Mouse (Mus musculus): ENCODE results near the gene Coq8a.

The Coq8a gene

DNA sequence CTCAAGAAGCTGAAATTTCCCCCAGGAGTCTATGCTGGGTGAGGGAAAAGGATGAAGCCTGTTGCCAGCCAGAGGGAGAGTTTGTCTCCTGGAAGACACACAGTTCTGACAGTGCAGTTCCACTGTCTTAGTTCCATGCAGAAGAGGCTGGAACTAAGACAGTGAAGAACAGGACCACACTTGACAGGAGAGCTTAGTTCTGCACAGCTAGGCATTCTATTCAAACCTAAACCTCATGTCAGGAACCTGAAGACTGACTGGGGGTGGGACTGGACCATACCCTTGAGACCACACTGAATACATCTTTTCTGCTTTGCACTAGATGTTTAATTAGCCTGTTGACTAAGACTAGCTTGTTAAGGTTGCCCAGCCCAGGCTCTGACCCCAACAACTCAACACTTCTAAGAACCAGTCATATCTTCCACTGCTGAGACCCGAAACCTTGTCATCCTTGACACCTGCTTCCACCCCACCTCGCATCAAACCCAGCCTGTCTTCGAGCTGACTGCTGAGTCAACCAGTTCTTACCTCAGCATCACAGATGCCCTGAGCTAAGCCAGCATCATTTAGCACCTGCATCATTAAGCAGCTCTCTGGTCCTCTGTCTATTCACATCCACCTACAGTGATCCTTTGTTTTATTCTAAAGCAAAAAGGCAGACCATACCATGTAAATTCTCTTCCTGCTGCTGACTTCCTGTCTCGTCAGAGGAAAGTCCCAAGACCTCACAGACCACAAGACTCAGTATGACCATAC is at the start of gene Coq8a:
Gene Coq8a (minus strand): TSS at position 644 of the 756 bp plus-strand sequence.
- DNase-seq (ENCODE audit: low spot score), result no peak

GRCm38 (mm10) chr1:180248593-180249146 is 49.3 kb upstream of the Coq8a start:
- no peak for DNase-seq (ENCODE audit: low spot score)

DNA sequence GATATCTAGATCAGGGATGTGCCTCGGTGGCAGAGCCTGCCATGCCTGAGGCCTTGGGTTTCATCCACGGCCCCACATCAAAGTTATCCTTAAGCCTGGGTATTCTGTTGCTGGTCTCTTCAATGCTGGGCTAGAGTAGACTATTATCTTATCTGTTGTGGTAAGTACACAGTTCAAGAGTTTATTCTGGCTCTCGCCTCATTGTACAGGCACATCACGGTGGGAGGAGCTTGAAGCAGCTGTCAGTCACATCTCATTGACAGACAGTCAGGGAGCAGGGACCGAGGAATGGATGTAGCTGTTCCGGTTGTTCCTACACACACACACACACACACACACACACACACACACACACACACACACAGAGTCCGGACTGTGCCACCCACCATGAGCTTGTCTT is 48.5 kb upstream of the Coq8a start:
- DNase-seq (ENCODE audit: low spot score), result no peak

GRCm38 (mm10) chr1:180245741-180246507 is 46.5 kb upstream of the Coq8a start:
- DNase-seq (ENCODE audit: low spot score), result no peak

- DNase-seq (ENCODE audit: low spot score), result no peak
Observed at GRCm38 (mm10) chr1:180231729-180232128, 32.3 kb upstream of the Coq8a start.

GRCm38 (mm10) chr1:180230580-180230979 is 31.2 kb upstream of the Coq8a start:
- no peak for DNase-seq (ENCODE audit: low spot score)

GRCm38 (mm10) chr1:180229906-180230305 is 30.5 kb upstream of the Coq8a start:
- no peak for DNase-seq (ENCODE audit: low spot score)

- no peak for DNase-seq (ENCODE audit: low spot score)
Observed at GRCm38 (mm10) chr1:180228854-180229253, 29.5 kb upstream of the Coq8a start.

- DNase-seq (ENCODE audit: low spot score), result no peak
Observed at GRCm38 (mm10) chr1:180226766-180227165, 27.4 kb upstream of the Coq8a start.

DNA sequence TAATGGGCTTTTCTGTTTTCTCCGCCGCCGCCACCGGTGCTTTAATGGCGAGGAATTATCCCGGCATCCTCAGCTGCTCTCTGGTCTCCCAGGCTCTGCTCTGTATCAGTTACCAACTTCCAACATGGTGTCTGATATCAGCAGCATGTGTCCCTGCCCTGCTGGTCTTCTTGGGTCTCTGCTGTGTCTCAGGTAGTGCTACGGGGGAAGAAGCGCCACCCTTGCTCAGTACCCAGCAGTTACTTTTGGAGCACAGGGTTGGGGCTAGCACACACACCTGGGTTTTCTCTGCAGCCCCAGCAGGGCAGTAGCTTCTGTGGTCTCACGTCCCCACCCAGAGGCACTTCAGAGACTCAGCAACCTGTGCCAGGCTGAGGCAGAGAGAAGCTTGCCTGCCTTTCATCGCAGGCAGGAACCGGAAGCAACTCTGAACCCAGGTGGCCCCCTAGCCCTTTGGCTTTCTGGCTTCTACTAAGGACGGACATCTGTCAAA is 26.9 kb upstream of the Coq8a start:
- no peak for DNase-seq (ENCODE audit: low spot score)

DNA sequence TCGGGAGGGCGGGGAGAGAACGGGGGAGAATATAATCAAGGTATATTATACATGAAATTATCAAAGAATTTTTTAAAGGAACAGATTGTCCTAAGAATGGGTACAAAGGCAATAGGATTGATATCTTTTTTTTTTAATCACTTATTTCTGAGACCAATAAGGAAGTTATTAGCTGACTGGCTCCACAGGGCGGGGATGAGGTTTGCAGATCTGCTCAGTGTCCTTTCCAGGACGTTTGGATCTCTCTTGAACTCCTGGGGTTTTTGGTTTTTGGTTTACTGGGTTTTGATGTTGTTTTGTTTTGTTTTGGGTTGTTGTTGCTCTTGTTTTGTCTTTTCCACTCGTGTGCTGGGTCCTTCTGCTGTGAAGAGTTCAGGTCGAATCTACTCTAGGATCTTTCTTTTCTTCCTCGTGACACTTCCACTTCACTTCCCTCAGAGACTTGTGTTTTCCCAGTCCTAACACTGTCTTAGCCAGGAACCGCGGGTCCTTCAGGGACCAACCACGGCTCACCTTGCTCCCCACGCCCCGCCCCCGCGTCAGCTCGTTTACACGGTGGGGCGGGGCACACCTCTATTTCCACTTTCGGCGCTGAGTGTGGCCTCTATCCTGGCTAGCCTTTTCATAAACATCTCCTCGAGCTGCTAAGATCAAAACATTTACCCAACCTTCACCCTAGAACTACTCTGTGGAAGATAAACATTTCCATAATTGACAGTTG is 26.3 kb upstream of the Coq8a start:
- no peak for DNase-seq (ENCODE audit: low spot score)

- DNase-seq (ENCODE audit: low spot score), result no peak
Observed at GRCm38 (mm10) chr1:180222007-180222406, 22.6 kb upstream of the Coq8a start.

DNA sequence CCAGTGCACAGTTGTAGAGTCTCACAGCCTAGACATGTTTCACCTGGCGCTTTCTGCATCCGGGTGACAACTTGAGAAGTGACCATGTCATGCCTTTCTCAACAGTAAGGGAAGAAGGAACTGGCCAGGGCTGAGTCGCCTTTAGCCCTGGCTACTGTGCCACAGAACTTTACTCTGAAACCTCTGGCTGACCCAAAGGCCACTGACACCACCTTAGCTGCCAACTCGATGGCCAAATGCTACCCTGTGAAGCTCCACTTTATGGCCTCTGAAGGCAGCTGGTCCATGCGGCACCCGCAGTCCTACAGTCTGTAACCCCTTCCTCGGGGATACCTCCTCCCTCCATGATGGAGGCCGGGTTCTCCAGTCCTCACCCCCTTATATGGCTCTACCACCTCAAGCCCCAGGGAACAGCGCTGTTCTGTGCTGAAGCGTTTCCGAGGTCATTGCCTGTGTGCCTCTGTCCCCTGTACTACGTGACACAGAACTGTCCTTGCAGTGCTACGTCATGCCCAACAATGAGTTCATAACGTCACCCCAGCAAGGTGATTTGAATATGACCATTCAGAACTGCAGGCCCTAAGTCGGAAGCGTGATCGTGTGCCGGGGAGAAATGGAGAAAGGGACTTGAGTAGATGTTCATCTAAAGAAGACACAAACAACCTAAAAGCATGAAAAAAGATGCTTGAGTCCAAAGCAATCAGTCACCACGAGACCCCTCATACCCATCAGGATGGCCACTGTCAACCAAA is 21.6 kb upstream of the Coq8a start:
- DNase-seq (ENCODE audit: low spot score), result no peak

DNA sequence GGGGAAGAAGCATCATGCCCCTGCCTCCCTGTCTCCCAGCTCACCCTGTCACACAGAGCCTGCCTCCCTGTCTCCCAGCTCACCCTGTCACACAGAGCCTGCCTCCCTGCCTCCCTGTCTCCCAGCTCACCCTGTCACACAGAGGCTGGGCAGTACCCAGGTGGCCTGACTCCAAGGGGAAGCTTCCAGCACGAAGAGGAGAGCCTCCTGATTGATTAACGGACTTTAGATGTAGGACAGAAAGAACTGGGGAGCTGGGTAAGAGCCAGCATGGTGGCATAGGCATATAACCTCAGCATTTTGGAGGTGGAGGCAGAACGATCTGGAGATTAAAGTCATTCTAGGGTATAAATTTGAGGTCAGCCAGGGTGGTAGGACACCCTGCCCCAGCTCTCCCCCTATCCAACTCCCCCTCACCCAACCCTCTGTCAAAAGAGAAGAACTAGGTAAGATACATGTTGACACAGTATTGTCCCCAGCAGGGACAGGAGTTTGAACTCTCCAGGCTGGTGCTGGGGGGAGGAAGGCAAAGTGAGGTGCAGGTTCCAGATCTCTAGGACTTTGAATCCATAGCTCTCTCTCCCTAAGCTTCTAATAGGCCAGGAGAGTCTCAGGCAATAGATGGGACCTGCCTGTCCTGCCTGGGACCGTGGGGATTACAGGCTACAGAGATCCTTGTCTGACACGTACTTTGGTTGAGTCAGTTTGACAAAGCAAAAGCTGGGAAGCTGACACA is 17.3 kb upstream of the Coq8a start:
- no peak for DNase-seq (ENCODE audit: low spot score)

DNA sequence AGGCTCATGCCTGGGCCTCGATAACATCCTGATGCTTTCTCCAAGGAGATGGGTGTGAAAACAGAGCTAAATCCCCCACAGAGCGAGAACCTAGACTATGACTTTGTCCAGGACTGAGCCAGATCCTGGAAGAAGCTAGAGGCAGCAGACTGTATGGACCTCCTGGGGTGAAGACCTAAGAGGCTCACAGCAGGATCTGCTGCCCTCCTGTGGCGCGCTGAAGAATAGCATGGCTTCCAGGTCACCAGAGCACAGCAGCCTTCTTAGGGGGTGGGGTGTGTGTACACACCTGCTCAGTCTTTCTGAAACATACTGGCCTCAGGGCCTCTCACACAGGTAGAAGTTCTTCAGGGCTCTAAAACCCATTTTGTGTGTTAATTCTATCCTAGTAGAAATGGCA is 15.6 kb upstream of the Coq8a start:
- no peak for DNase-seq (ENCODE audit: low spot score)

- DNase-seq (ENCODE audit: low spot score), result no peak
Observed at GRCm38 (mm10) chr1:180212911-180213310, 13.5 kb upstream of the Coq8a start.

GRCm38 (mm10) chr1:180210781-180211271 is 11.4 kb upstream of the Coq8a start:
- DNase-seq (ENCODE audit: low spot score), result no peak

GRCm38 (mm10) chr1:180210031-180210432 is 10.6 kb upstream of the Coq8a start:
- no peak for DNase-seq (ENCODE audit: low spot score)

GRCm38 (mm10) chr1:180208370-180208769 is 9.0 kb upstream of the Coq8a start:
- DNase-seq (ENCODE audit: low spot score), result no peak

- no peak for DNase-seq (ENCODE audit: low spot score)
Observed at GRCm38 (mm10) chr1:180200722-180201121, 1.3 kb upstream of the Coq8a start.

- no peak for DNase-seq (ENCODE audit: low spot score)
Observed at GRCm38 (mm10) chr1:180199715-180200050, 281 bp upstream of the Coq8a start.

Measured in left cerebral cortex, adult 11 months (tissue).